Mouse (Mus musculus) CD8-positive naive resting alpha-beta T cell, adult 2 months (primary cell): Measurements from ENCODE around the gene Anks1b.

Source experiments
- DNase-seq, 2 experiments: peaks; one replicate each; pipeline ENCODE4 v3.0.0; 2022; ENCODE audit warnings: low read depth in 2 of 2, low spot score in 2 of 2

The Anks1b gene

DNA sequence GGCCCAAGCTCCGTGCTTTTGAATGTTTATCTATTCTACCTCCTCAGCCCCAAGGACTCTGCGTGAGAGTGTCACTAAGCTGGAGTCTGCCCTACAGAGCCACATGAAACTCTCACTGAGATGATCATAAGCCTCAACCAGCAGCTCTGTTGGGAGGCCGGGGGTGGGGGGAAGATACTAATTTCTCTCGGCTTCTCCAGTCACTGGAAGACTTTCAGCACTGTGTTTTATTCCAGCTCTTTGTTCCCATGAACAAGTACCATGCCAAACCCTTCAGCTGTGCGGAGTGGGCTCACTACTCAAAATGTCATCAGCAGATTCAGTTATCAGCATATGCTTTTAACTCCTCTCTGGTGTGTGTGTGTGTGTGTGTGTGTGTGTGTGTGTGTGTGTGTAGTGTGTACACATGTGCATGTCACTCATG lies 849.8 kb downstream of the Anks1b start:
- no peak for DNase-seq

DNA sequence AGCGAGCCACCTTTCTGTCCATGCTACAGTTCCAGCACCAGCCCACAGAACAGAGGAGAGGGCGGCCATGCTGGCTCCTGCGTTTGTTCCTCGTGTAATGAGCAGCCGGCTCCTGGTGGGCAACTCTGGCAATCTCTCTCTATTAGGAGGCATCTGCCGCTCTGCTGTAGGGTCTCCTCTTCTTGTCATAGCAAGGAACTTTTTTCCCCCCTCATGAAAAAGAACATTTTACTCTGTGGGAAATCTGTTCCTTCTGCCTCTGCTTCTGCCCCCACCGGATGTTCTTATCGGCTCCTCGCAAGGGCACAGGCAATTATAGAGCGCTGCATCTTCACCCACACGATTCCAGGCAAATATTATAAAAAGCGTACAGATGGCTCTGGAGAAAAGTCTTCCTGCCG lies 850.6 kb downstream of the Anks1b start:
- DNase-seq, result no peak

DNA sequence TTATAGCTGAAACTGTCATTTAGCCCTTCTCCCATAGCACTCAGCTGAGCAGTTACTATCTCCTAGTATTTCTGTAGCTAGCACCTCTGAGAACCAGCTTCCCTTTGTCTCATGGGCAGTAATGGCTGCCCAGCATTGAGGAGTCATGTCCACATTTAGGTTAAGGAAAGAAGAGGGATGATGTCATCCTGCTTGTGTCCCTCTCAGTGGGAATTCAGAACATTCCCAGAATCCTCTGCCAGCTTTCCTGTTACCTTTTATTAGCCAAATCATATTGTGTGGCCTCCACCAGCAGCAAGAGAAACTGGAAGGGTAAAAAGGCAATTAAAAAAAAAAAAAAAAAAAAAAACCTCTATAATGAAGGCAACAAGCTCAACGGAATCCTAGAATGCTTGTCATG lies 851.6 kb downstream of the Anks1b start:
- DNase-seq, result no peak

DNA sequence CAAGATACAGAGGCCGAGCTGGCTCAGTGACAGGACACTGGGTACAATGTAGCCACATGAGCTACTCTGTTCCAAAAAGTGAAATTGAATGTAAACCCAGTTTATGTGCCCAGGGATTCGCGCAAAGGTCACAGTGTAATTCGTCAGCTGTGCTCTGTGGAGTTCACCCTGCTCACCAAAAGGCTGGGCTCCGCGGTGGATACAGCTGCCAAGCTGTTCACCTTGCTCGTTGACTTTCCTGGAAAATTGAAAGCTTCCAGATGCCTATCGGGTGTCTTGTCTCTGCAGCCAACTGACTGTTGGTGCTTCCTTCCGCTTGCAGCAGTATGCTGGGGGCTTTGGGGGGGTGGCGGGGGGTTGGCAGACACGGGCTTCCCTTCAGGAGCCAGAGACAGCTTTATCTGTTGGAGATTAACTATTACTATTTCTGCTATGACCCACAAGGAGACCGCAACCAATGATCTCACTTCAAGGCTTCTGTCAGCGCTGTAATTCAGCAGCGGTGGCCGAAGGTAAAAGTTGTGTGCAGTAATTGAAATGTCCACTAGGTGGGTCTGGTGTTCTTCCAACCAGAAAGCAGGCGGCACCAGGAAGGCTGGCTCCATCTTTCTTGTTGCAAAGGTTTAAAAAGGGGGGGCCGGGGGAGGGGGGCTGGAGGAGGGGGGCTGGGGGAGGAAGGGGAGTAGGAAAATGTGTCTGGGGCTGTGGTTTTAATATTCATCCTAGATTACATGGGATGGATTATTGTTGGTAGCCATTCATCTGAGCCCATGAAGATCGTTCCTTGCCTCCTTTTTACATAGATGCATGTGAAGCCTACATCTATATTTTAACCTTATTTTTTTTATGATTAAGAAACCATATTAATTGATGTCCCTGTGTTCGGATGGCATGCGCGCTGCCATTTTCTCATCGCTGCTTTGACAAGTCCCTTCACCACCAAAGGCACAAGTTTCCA lies 855.4 kb downstream of the Anks1b start:
- peak in 1 of 2 experiments; percentile 15 for DNase-seq

DNA sequence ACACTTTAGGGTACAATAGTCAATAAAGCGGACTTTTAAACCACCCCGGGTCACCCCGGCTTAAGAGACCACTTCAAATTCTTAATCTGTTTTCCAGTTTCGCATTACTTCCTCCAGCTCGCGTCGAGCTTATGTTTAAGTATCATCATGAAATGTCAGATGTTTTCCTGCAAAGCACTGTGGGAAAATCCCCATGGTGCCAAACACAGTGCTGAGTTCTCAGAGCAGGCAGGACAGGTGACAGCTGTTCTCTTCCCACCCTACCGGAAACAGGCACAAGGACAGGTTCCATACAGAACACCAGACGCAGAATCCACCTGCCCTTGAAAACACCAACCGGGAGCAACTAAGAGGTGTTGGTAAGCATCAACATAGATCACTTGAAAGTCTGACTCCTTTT lies 856.2 kb downstream of the Anks1b start:
- no peak for DNase-seq

DNA sequence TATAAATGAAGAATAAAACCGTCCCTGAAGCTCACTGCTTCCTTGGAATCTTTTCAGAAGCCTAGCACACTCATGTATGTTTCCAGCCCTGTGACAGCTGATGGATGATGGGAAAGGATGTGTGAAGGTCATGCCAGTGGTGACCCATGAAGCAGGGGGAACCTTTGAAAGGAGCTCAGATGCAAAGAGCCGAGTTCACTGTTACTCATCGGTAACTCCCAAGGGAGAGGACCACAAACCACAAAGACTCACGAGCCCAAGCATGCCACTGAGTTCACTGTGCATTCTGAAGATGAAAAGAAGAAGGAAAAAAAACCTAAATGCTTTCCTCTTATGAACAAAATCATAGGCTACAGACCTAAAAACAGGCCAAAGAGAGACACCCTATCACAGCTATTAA lies 859.5 kb downstream of the Anks1b start:
- no peak for DNase-seq

DNA sequence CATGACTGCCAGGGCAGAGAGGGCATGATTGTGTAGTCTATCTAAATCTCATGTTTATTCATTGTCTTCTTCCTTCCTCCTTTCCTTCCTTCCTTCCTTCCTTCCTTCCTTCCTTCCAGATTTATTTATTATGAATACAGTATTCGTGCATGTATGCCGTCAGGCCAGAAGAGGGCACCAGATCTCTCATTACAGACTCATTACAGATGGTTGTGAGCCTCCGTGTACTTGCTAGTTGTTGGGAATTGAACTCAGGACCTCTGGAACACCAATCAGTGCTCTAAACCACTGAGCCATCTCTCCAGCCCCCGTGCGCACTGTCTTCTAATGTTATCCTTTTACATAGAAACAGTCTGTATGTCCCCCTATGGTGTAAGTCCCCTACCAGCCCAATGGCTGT lies 860.3 kb downstream of the Anks1b start:
- DNase-seq, result no peak

DNA sequence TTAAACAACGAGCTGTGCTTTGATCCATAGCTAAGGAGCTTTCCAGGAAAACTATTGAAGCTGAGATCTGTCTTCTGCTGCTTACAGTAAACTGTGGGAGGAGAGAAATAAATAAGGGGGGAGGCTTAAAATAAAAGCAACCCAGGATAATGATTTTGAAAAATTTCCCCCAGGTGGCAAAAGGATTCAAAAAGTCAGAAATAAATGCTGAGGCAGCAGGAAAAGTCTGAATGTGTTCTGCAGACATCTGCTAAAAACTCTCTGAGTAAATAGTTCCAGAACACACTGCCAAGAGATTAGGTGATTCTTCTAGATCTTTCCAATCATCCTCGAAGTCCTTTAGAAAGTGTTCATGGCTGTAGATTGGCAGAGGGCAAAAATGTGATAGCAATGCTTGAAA lies 865.2 kb downstream of the Anks1b start:
- no peak for DNase-seq

DNA sequence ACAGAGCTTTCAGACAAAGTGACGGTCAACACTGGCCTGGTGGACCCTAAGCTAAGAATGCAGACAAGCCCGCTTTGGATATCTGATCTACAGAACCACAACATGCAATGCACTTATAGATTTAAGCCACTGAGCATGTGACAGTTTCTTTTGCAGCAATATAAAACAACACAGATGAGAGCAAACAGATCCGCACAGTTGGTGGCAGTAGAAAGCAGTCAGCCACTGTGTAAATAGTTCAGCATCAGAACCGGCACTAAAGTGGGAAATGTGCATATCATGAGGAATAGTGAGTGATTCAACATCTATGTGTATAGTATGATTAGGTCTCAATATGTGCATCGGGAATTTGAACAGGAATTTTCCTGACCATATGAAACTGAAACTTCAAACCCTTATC lies 867.6 kb downstream of the Anks1b start:
- no peak for DNase-seq

DNA sequence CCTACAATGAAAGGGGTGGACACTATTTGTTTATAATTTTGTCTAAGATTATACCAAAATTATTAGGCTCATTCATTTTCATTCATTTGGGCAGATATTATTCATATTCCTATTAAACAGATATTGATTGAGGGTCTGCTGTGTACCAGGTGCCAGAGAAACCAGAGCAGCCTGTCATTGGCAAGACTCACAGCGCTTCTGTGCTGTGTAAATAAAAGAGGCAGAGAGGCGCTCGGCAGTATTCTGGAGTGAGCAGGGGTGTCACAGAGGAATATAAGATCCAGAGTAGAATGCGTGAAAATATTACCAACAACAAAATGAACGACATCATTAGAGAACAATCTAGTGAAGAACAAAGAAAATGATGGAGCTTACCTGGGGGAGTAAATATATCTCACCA lies 878.6 kb downstream of the Anks1b start:
- DNase-seq, result no peak

DNA sequence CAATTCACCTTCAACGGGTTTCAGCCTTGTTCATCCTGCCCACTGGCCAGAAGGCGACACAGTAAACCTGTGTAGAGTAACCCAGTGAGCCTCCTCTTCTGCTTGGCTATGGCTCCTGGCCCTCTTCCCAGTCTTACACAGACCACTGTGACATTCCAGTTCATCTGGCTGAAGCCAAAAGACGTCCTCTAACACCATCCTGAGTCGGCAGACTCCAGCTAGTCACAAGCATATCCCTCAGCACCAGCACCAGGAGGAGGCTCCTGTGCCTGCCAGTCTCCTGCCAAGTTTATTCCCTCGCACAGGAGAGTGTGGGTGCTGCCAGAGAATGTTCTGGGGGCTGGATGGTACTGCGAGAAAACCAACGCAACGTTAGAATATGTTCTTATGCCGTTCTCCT lies 879.8 kb downstream of the Anks1b start:
- DNase-seq, result no peak

DNA sequence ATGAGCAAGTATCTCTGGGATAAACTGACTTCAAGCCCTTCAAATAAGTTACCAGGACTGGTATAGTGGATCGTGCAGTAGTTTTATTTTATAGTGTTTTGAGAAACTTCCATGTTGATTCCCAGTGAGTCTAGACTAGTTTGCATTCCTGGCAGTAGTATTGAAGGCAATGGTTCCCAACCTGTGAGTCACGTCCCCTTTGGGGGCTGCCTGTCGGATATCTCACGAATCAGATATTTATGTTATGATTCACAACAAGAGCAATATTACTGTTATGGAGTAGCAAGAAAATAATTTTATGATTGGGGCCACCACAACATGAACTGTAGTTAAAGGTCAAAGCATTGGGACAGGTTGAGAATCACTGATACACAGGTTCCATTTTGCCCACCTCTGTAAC lies 884.5 kb downstream of the Anks1b start:
- no peak for DNase-seq

DNA sequence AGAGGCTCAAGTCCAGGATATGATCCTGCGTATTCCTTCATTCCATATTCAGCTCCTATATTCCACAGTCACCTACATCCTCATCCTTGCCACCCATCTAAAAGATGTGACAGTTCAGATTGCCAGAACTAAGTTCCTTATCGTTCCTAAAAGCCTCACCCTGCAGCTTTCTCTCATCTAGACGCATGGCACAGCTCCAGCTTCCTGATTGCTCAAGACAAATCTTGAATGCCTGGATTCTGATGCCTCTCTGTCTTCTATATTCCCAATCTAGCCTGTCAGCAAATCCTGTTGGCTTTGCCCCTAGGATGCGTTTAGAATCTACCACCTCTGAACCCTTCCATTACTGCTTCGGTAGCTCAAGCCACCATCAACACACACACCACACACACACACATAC lies 886.6 kb downstream of the Anks1b start:
- no peak for DNase-seq

DNA sequence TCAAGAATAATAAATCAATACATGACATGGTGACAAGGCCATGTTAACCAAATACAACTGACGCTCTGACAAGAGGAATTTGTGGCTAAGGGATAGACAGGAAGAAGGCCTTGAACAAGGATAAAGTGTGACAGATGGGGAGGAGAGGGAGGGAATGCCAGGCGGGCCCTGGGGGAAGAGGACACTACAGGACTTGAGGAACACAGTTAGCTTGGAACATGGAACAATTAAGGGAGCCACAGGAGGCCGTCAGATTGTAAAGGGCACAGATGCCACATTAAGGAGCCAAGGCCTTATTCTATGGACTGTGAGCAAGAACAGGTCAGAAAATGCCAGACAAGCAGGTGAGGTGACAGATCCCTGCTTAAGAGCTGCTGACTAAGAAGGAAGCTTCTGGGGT lies 893.0 kb downstream of the Anks1b start:
- DNase-seq, result no peak

DNA sequence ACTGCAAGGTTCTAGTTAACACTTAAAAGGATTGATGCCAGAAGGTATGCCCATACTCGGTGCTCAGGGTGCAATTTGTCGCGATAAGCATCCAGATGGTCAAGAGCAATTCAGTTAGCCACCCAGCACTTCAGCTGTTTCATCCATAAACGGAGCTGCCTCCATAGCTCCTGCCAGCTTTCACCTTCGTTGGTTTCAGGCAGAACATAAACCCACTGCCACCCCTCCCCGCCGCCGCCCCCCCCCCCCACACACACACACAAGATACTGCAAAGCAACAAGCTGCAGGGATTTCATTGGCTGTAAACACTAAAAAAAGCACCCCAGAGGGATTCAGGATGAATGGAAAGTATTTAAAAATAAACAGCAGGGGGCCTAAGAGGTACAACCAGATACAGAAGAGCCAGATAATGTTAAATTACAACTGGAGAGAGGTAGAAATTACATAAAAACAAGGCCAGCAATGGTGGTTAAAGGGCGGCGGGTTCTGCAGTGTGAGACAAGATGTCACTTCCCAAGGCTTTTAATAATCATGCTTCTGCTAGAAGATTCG lies 897.2 kb downstream of the Anks1b start:
- no peak for DNase-seq

DNA sequence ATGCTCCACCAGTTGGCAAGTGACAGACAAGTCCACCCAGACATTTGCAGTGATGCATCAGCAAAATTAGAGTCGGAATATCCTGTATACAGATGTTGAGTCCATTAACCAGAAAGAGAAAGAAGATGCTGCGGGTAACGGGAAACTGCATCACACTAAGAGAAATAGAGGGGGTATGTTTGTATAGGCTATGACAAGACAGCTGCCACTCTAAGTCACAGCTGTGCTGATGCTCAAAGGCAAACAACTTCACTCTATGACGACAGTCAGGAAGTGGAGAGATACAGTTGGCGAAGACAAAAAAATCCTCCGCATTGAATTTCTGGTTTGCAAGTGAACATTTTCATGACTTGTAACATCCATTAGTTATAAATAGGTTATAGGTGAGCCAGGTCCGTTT lies 897.7 kb downstream of the Anks1b start:
- DNase-seq, result no peak

DNA sequence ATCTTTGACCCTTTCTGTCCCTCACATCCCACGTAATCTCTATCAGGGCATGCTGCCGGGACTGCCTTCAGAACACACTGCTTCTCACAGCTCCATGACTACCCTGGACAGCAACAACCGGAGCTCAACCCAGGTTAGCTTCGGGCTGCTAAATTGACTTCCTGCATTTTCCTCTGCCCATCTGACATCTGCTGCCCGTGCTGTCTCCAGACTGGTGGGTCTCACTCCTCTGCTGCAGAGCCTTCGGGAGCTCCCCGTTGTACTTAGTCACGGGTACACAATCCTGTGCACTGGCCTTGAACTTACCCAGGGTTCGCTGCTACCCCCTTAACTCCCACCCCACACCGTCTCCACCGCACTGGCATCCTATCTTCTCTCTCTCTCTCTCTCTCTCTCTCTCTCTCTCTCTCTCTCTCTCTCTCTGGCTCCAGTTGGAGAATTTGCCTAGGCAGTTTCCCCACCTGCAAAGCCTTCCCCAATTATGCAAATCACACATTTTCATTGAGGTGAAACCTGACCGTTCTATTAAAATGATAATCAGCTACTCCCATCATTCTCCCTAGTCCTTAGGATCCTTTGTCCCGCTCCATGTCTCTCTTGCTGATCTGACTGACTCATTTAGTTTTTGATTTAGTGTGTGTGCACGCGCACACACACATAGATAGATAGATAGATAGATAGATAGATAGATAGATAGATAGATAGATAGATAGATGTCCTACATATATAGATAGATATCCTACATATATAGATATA lies 898.3 kb downstream of the Anks1b start:
- DNase-seq, result no peak

DNA sequence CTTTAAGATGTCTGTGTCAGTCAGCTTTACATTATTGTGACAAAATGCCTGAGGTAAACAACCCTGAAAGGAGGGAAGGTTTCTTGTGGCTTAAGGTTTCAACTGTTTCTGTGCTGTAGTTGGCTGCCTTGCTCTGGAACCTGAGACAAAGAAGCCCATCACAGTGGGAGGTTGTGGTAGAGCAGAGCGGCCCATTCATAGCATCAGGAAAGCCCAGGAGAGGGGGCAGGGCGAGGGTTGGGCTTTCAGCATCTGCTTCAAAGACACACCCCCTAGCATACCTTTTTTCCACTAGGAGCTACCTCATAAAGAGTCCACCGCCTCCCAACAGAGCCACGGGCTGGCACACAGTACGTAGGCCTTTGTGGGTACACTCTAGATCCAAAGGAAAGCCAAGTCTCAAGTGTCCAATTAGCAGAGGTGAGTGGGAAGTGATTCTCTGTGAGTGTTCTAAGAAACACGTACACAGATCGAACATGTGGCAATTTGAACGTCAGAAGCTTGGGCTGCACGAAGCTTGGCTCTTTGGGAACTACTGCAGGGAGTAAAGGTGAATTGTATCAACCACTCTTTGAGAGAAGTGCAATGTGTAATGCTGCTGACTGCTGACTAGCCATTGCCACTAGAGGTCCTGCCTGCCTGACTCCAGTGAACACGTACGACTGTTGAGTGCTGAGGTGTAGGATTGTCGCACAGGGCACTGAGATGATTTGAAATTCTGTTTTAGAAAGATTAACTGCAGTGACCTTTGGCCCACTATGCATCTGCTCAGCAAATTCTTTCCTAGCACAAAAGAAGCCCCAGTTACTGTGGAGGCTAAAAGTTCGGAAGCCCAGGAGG lies 906.5 kb downstream of the Anks1b start:
- DNase-seq, result no peak

DNA sequence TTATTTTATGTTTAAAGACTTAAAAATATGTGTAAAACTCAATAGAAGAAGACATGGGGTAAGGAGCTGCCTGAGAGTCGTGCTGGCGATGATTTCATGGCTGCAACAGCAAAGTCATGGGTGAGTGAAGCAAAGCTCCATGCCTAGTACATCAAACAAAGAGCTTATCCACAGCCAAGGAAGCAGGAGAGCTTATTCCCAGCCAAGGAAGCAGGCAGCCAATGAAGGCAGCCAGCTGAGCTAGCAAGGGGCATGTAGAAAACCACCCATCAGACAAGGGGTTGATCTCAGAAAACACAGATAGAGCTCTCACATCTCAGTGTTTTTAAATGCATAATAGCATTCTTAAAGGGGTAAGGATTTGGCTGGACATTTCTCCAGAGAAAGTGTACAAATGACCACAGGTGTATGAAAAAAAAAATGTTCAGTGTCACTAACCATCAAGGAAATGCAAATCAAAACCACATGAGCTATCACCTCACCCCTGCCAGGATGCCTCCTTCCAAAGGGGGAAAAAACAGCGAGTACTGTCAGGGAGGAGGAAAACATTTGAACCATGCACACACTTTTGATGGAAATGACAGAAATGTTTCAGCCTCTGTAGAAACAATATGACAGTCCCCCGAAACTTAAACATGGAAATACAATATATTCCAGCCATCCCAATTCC lies 911.8 kb downstream of the Anks1b start:
- no peak for DNase-seq

DNA sequence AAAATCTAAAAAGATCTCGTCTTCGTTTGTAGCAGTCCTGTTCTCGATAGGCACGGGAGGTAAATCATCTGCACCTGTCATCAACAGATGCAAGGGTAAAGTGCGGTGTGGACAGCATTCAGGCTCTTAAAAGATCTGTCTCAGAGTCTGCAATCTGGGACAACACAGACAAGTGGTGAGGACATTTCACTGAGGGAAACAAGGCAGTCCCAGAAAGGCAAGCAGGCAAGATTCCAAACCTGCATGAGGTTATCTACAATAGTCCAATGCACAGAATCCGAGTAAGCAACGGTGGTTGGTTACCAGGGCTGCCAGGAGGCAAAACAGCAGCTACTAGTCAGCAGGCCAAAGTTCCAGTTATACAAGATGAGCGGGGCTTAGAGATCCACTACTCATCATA lies 912.4 kb downstream of the Anks1b start:
- DNase-seq, result no peak

DNA sequence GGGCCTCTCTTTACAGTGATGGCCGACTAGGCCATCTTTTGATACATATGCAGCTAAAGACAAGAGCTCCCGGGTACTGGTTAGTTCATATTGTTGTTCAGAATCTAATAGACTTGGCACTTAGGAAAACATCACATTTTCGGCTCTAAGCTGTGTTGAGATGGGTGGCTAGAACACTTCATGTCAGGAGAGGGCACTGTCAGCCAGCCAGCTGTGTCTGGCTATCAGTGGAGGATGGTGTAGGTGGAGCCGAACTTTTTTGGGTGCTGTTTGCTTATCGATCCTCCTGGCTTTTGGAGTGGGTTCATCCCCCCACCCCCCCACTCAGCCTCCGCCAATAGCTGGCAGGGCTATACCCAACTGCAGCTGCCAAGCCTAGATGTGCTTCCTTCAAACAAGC lies 929.8 kb downstream of the Anks1b start:
- no peak for DNase-seq
